Mouse (Mus musculus) spleen, adult 12 weeks (tissue): ENCODE data around the gene Gm11037.

Experiments used
- DNase-seq: peaks from one replicate; pipeline ENCODE4 v3.0.0; 2022; ENCODE audit warnings: low spot score

Gene Gm11037

GRCm38 (mm10) chr2:131149254-131149578 lies 15.9 kb downstream of the Gm11037 start:
- no peak for DNase-seq

GRCm38 (mm10) chr2:131152166-131152730 lies 19.0 kb downstream of the Gm11037 start:
- DNase-seq, result no peak

- no peak for DNase-seq
These were observed 20.7 kb downstream of the Gm11037 start for GRCm38 (mm10) chr2:131154036-131154435.

GRCm38 (mm10) chr2:131156987-131157386 lies 23.7 kb downstream of the Gm11037 start:
- DNase-seq, result no peak

GRCm38 (mm10) chr2:131159491-131159910 lies 26.2 kb downstream of the Gm11037 start:
- DNase-seq, result peak; percentile 66

- peak; percentile 92 for DNase-seq
These were observed 26.8 kb downstream of the Gm11037 start, which contains the start of gene 1700037H04Rik for GRCm38 (mm10) chr2:131159938-131160581. Gene 1700037H04Rik (minus strand): TSS chr2:131160081.

GRCm38 (mm10) chr2:131160671-131161111 lies 27.4 kb downstream of the Gm11037 start:
- no peak for DNase-seq

- no peak for DNase-seq
These were observed 30.6 kb downstream of the Gm11037 start for GRCm38 (mm10) chr2:131163924-131164323.

GRCm38 (mm10) chr2:131166172-131166571 lies 32.9 kb downstream of the Gm11037 start:
- no peak for DNase-seq

- no peak for DNase-seq
These were observed 34.7 kb downstream of the Gm11037 start for GRCm38 (mm10) chr2:131167984-131168383.

GRCm38 (mm10) chr2:131168914-131169313 lies 35.6 kb downstream of the Gm11037 start:
- no peak for DNase-seq

- DNase-seq, result no peak
These were observed 37.6 kb downstream of the Gm11037 start for GRCm38 (mm10) chr2:131170936-131171335.

- DNase-seq, result no peak
These were observed 38.3 kb downstream of the Gm11037 start for GRCm38 (mm10) chr2:131171401-131172104.

GRCm38 (mm10) chr2:131172322-131172721 lies 39.0 kb downstream of the Gm11037 start:
- no peak for DNase-seq

- DNase-seq, result peak; percentile 40
These were observed 41.4 kb downstream of the Gm11037 start for GRCm38 (mm10) chr2:131174700-131175099.

- DNase-seq, result no peak
These were observed 42.1 kb downstream of the Gm11037 start for GRCm38 (mm10) chr2:131175286-131175944.

- no peak for DNase-seq
These were observed 42.6 kb downstream of the Gm11037 start for GRCm38 (mm10) chr2:131175945-131176309.

GRCm38 (mm10) chr2:131176491-131176890 lies 43.2 kb downstream of the Gm11037 start:
- DNase-seq, result no peak

GRCm38 (mm10) chr2:131177932-131178331 lies 44.6 kb downstream of the Gm11037 start:
- no peak for DNase-seq

GRCm38 (mm10) chr2:131178828-131179245 lies 45.5 kb downstream of the Gm11037 start:
- no peak for DNase-seq

- peak; percentile 40 for DNase-seq
These were observed 46.1 kb downstream of the Gm11037 start for GRCm38 (mm10) chr2:131179246-131179886.

GRCm38 (mm10) chr2:131179990-131180587 lies 46.8 kb downstream of the Gm11037 start, which contains the start of gene Cenpb:
Gene Cenpb (minus strand): TSS chr2:131180067.
- peak; percentile 73 for DNase-seq
